Mouse (Mus musculus) cerebral cortex, adult 2 months (tissue): Measurements from ENCODE around the gene Defb3.

Source experiments
- WGBS: fragments of 180-500 bp; shearing (Covaris S2); methylation state at CpG from one replicate; pipeline ENCODE4 v1.1.7; 2018; 5-methylcytosine and 5-hydroxymethylcytosine counted together

Defb3 gene

DNA sequence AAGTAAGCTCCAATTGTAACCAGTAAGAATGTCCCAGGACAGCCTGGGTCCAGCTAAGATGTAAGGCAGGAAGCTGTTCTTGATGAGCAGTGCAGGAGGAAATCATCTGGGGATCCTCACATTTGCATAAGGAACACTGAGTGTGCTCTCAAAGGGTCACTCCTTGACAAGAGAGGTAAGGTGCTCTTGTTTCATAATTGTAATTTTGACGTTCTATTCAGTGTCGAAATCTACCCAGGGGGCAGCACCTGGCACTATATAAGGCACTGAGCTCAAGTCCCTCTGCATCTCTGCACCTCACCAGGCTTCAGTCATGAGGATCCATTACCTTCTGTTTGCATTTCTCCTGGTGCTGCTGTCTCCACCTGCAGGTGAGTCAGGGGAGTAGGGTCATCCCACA lies at the start of gene Defb3:
Gene Defb3 (plus strand): TSS at position 301 of the 400 bp plus-strand sequence.
- WGBS, result 51% methylated on average over 2 of the region's 2 CpGs

DNA sequence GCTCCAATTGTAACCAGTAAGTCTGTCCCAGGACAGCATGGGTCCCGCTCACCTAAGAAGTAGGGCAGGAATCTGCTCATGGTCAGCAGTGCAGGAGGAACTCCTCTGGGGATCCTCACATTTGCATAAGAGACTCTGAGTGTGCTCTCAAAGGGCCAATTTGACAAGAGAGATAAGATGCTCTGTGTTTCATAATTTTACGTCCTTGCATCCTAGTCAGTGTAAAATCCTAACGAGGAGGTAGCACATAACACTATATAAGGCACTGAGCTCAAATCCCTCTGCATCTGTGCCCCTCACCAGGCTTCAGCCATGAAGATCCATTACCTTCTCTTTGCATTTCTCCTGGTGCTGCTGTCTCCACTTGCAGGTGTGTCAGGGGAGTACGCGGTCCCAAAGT lies 45.9 kb upstream of the Defb3 start, which contains the start of gene Defb5:
Gene Defb5 (plus strand): TSS at position 301 of the 400 bp plus-strand sequence.
- WGBS, result 94% methylated on average over 5 of the region's 5 CpGs

DNA sequence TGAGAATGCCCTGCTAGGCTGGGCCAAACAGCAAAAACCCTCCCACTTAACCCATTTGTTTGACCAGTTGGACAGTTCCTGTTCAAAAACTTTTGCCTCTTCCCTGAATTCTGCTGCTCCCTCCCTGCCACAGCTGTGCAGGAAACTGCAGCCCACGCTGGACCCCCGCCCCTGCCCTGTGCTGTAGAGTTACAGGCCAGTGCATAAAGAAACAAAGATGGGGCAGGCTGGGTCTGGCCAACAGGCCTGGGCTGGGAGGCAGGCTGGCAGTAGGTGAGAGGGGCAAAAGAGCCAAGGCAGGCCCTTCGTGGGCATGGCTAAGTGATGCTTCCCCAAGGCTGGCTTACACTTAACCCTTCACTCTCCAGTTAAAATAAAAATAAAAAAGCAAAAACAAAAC lies 33.5 kb upstream of the Defb3 start:
- 53% methylated on average over 3 of the region's 3 CpGs for WGBS

DNA sequence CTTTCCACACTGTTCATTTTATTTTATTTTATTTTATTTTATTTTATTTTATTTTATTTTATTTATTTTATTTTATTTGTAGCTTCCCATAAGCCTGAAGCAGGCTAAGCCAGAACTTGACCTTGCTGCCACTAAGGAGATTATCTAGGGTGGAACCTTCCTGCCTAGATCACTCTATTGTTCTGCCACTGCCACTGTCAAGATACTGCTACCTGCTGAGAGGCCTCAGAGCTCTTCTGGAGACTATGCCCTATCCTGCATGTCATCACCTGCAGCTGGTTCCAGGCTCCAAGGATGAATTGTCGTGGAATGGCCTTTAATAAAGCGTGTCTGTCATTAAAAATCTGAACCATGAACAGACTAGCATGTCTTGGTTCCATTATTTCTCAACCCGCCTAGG lies 5.2 kb downstream of the Defb3 start:
- 62% methylated on average over 3 of the region's 3 CpGs for WGBS

DNA sequence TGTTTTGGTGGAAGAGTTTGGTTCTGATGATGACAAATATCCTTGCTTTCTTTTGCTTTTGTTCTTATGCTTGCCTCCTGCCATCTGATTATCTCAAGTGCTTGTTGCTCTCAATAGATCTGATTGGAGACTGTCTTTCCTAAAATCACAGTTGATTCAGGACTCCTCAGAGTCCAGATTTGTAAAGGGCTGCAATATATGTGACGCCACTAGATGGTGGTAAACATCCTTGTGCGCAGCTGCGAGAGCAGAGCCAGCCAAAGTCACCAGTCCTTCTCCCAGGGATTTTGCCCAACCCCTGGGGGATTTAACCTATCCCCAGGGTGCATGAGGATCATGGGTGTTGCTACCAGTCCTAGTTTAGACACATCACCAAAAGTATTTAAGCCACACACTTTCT lies 38.7 kb downstream of the Defb3 start:
- 7% methylated on average over 3 of the region's 3 CpGs for WGBS
